Mouse (Mus musculus) c-Kit-negative CD71-positive TER-119-positive erythroid progenitor cells, embryonic 14.5 days (primary cell): ENCODE results near the gene Med27.

Experiments
- DNase-seq: peaks from one replicate; pipeline ENCODE4 v3.0.0-alpha.2; 2013; ENCODE audit warnings: low read depth, low spot score

Gene Med27

GRCm38 (mm10) chr2:29436376-29436775 lies 89.8 kb downstream of the Med27 start:
- no peak for DNase-seq

- no peak for DNase-seq
Observed at GRCm38 (mm10) chr2:29437111-29437510, 90.5 kb downstream of the Med27 start.

- no peak for DNase-seq
Observed at GRCm38 (mm10) chr2:29437861-29438529, 91.4 kb downstream of the Med27 start.

GRCm38 (mm10) chr2:29438530-29438862 lies 91.9 kb downstream of the Med27 start:
- no peak for DNase-seq

- DNase-seq: no peak
Observed at GRCm38 (mm10) chr2:29438986-29439385, 92.4 kb downstream of the Med27 start.

- no peak for DNase-seq
Observed at GRCm38 (mm10) chr2:29439396-29439795, 92.8 kb downstream of the Med27 start.

GRCm38 (mm10) chr2:29439857-29440502 lies 93.4 kb downstream of the Med27 start:
- no peak for DNase-seq

GRCm38 (mm10) chr2:29442275-29442674 lies 95.7 kb downstream of the Med27 start:
- no peak for DNase-seq

GRCm38 (mm10) chr2:29443626-29444217 lies 97.1 kb downstream of the Med27 start:
- no peak for DNase-seq

- DNase-seq: no peak
Observed at GRCm38 (mm10) chr2:29448476-29449002, 101.9 kb downstream of the Med27 start.

GRCm38 (mm10) chr2:29451368-29451999 lies 104.9 kb downstream of the Med27 start:
- no peak for DNase-seq

- no peak for DNase-seq
Observed at GRCm38 (mm10) chr2:29453376-29453775, 106.8 kb downstream of the Med27 start.

- DNase-seq: no peak
Observed at GRCm38 (mm10) chr2:29456631-29457320, 110.2 kb downstream of the Med27 start.

GRCm38 (mm10) chr2:29457677-29458076 lies 111.1 kb downstream of the Med27 start:
- no peak for DNase-seq

- no peak for DNase-seq
Observed at GRCm38 (mm10) chr2:29458346-29458950, 111.8 kb downstream of the Med27 start.

- no peak for DNase-seq
Observed at GRCm38 (mm10) chr2:29459648-29460047, 113.0 kb downstream of the Med27 start.

- no peak for DNase-seq
Observed at GRCm38 (mm10) chr2:29461841-29462240, 115.2 kb downstream of the Med27 start.

- DNase-seq: no peak
Observed at GRCm38 (mm10) chr2:29463039-29463585, 116.5 kb downstream of the Med27 start.

GRCm38 (mm10) chr2:29464851-29465648 lies 118.4 kb downstream of the Med27 start:
- no peak for DNase-seq

- no peak for DNase-seq
Observed at GRCm38 (mm10) chr2:29465649-29466137, 119.1 kb downstream of the Med27 start.
